ENCODE assay signal across 8 mouse cellular contexts in genomic region chr16:32815160-32815605, GRCm38 (mm10). TPM values are rescaled to one million over a fixed set of nuclear protein-coding genes. Genes with fewer than 3 reads are reported as not detected.
DNase-seq lines count a peak whose midpoint lies in the region; ATAC-seq and TF ChIP-seq lines count a peak whose summit lies in the region.

No protein-coding gene starts in this region.

- no peak overlapping the region for H3K27ac ChIP-seq in spleen, adult 2 months (ENCODE audit: insufficient read depth, low read length)
- H3K27ac ChIP-seq in kidney, embryonic 14.5 days (ENCODE audit: low read depth, low read length) = no peak overlapping the region
- H3K27ac ChIP-seq in midbrain, embryonic 13.5 days = no peak overlapping the region

- WGBS in spleen, adult 2 months = 31% methylated on average over 6 of the region's 6 CpGs
- WGBS in kidney, embryonic 14.5 days = under 1% methylated on average over 6 of the region's 6 CpGs
- 5% methylated on average over 6 of the region's 6 CpGs for WGBS in midbrain, embryonic 13.5 days

- H3K4me2 ChIP-seq in kidney, embryonic 14.5 days (replicated peaks; ENCODE audit: low read depth, low read length) = peak overlapping the region; percentile 40
- peak overlapping the region; percentile 51 for H3K4me2 ChIP-seq in midbrain, embryonic 13.5 days (replicated peaks)

- no peak for TF ChIP-seq CTCF in spleen, adult 2 months (IDR thresholded peaks at IDR 0.05; ENCODE audit: extremely low read depth, insufficient read depth, insufficient read length, insufficient replicate concordance)

- ATAC-seq in kidney, embryonic 14.5 days (ENCODE audit: low FRiP score, low TSS enrichment) = peak; percentile 74
- 0 out of 2 replicates have a peak, but pooled peaks have one; percentile 14 for ATAC-seq in midbrain, embryonic 13.5 days

- no peaks in the 10 kb centered on the region; the same call in 1 of the 2 replicates for H3K4me1 ChIP-seq in spleen, adult 2 months (ENCODE audit: control insufficient read depth, insufficient read depth, insufficient read length)
- peaks cover 6% of the 10 kb centered on the region; the same call in 1 of the 2 replicates for H3K4me1 ChIP-seq in kidney, embryonic 14.5 days (ENCODE audit: control insufficient read depth, insufficient read depth, low read length)
- peaks cover 9% of the 10 kb centered on the region for H3K4me1 ChIP-seq in midbrain, embryonic 13.5 days (replicated peaks)

- H3K27me3 ChIP-seq in spleen, adult 2 months (ENCODE audit: control insufficient read depth, insufficient read depth, low read length) = no peaks in the 10 kb centered on the region
- H3K27me3 ChIP-seq in kidney, embryonic 14.5 days (ENCODE audit: control insufficient read depth, insufficient read depth, low read length) = no peaks in the 10 kb centered on the region
- H3K27me3 ChIP-seq in midbrain, embryonic 13.5 days = 0 out of 2 replicates have a peak, but pooled peaks cover 3% of the 10 kb centered on the region

- peak overlapping the region; percentile 3; the same call in 1 of the 2 replicates for H3K9ac ChIP-seq in kidney, embryonic 14.5 days (ENCODE audit: low read depth, low read length)
- H3K9ac ChIP-seq in midbrain, embryonic 13.5 days (replicated peaks) = no peak overlapping the region

- no peak for DNase-seq in spleen, adult 2 months (ENCODE audit: low read depth in 1 of 2, low spot score in 2 of 2)
- no peak for DNase-seq in spleen, postnatal 36 days (ENCODE audit: low spot score in 2 of 2)
- peak; percentile 66 for DNase-seq in gastrocnemius, postnatal 14 days
- no peak for DNase-seq in B cell, adult 2 months
- DNase-seq in cerebellum, adult 9-10 months = no peak
- no peak for DNase-seq in ovary, postnatal 36 days (ENCODE audit: low spot score)

- no peaks in the 10 kb centered on the region for H3K9me3 ChIP-seq in kidney, embryonic 14.5 days (ENCODE audit: control insufficient read depth, low read length)
- H3K9me3 ChIP-seq in midbrain, embryonic 13.5 days = no peaks in the 10 kb centered on the region

- 0 out of 2 replicates have a peak overlapping the region, but pooled peaks have one; percentile 43 for H3K4me3 ChIP-seq in spleen, adult 2 months (ENCODE audit: extremely low read depth, insufficient read depth, insufficient read length)
- peak overlapping the region; percentile 20 for H3K4me3 ChIP-seq in kidney, embryonic 14.5 days (ENCODE audit: low read length)
- peak overlapping the region; percentile 25; the same call in 1 of the 2 replicates for H3K4me3 ChIP-seq in midbrain, embryonic 13.5 days (replicated peaks)

- intact Hi-C loops in gastrocnemius, postnatal 14 days (cut with DNase I; ENCODE audit: low total_unique reads) = no loop called here

- H3K36me3 ChIP-seq in spleen, adult 2 months (ENCODE audit: control insufficient read depth, insufficient read depth, low read length) = no peaks in the 10 kb centered on the region
- no peaks in the 10 kb centered on the region for H3K36me3 ChIP-seq in kidney, embryonic 14.5 days (ENCODE audit: control insufficient read depth, insufficient read depth, low read length)
- no peaks in the 10 kb centered on the region for H3K36me3 ChIP-seq in midbrain, embryonic 13.5 days

- TF ChIP-seq POLR2A in spleen, adult 2 months (IDR thresholded peaks at IDR 0.05; ENCODE audit: low read depth, low read length) = no peak

RNA-seq across cellular contexts. Expression of gene Smbd1, which starts 4.9 kb away (rescaled TPM):
- polyA plus RNA-seq in spleen, adult 2 months (2012; rRNA removed) = not detected in 2 replicates
- total RNA-seq in gastrocnemius, postnatal 14 days (2021) = not detected
- not detected in 2 replicates for polyA plus RNA-seq in kidney, embryonic 14.5 days (2014; fragmentation: Nextera tagmentation; extraction: Ambion mirVana)
- not detected in 2 replicates for polyA plus RNA-seq in midbrain, embryonic 13.5 days (2015; fragmentation: Nextera tagmentation; extraction: Ambion mirVana)

RNA-seq across cellular contexts. Expression of gene Muc20, which starts 17.9 kb away (rescaled TPM):
- not detected in 2 replicates for polyA plus RNA-seq in spleen, adult 2 months (2012; rRNA removed)
- under 1 TPM; 0.08 to 0.20 TPM for total RNA-seq in gastrocnemius, postnatal 14 days (2021)
- polyA plus RNA-seq in kidney, embryonic 14.5 days (2014; fragmentation: Nextera tagmentation; extraction: Ambion mirVana) = 2.3 and 3.3 TPM in 2 replicates
- polyA plus RNA-seq in midbrain, embryonic 13.5 days (2015; fragmentation: Nextera tagmentation; extraction: Ambion mirVana) = not detected in 2 replicates
